Mouse (Mus musculus): ENCODE measurements around the gene Ptpre. TPM values are rescaled to one million over a fixed set of nuclear protein-coding genes. Genes with fewer than 3 reads are reported as not detected.

Gene Ptpre
- polyA plus RNA-seq, 1 experiment from 2014 or later: 1.7 TPM

GRCm38 (mm10) chr7:135646976-135647375 lies 109.7 kb downstream of the Ptpre start:
- WGBS (ENCODE audit: insufficient replicate concordance): 72% methylated on average over 6 of the region's 6 CpGs
- no peak overlapping the region for H3K4me2 ChIP-seq
- H3K4me3 ChIP-seq (ENCODE audit: low read depth, low read length): no peak overlapping the region
- H3K4me1 ChIP-seq (ENCODE audit: control insufficient read depth, insufficient read depth, low read length): no peaks in the 10 kb centered on the region
- ATAC-seq (replicated peaks; ENCODE audit: insufficient number of reproducible peaks, low FRiP score, low TSS enrichment): no peak
- H3K27me3 ChIP-seq (ENCODE audit: control insufficient read depth, insufficient read depth, low read length): no peaks in the 10 kb centered on the region
- H3K9me3 ChIP-seq (replicated peaks; ENCODE audit: control insufficient read depth, low read length): no peaks in the 10 kb centered on the region
- H3K27ac ChIP-seq (ENCODE audit: low read depth, low read length): no peak overlapping the region
- no peaks in the 10 kb centered on the region for H3K36me3 ChIP-seq (ENCODE audit: control insufficient read depth, insufficient read depth, low read length)
- no peak overlapping the region for H3K9ac ChIP-seq (ENCODE audit: low read depth, low read length)

GRCm38 (mm10) chr7:135648821-135649220 lies 111.5 kb downstream of the Ptpre start:
- H3K9ac ChIP-seq (ENCODE audit: low read depth, low read length): no peak overlapping the region
- no peak overlapping the region for H3K4me3 ChIP-seq (ENCODE audit: low read depth, low read length)
- no peaks in the 10 kb centered on the region for H3K9me3 ChIP-seq (replicated peaks; ENCODE audit: control insufficient read depth, low read length)
- no peaks in the 10 kb centered on the region; the same call in 1 of the 2 replicates for H3K27me3 ChIP-seq (ENCODE audit: control insufficient read depth, insufficient read depth, low read length)
- no peaks in the 10 kb centered on the region for H3K4me1 ChIP-seq (ENCODE audit: control insufficient read depth, insufficient read depth, low read length)
- H3K27ac ChIP-seq (ENCODE audit: low read depth, low read length): no peak overlapping the region
- no peak overlapping the region for H3K4me2 ChIP-seq
- no peak for ATAC-seq (replicated peaks; ENCODE audit: insufficient number of reproducible peaks, low FRiP score, low TSS enrichment)
- H3K36me3 ChIP-seq (ENCODE audit: control insufficient read depth, insufficient read depth, low read length): no peaks in the 10 kb centered on the region
- WGBS (ENCODE audit: insufficient replicate concordance): 81% methylated on average over 8 of the region's 8 CpGs

DNA sequence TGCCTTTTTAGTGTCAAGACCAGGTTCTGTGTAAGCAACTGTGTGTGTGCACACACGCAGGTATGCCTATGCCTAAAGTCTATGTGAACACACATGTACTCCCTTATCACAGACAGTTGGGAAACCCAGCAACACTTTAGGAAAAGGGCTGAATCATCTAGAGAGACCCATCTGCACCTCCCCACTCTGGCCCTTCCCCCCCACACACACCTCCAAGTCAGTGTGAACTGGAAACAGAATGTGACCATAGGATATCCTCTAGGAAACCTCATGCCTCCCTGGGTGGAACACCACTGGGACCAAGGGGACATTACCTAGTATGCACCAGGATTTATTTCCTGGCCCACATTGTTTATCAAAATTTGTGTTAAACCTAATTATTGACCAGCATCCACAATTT lies 112.0 kb downstream of the Ptpre start:
- Histone ChIP-seq H3K27me3 (ENCODE audit: control insufficient read depth, insufficient read depth, low read length) (no peaks in the 10 kb centered on the region; the same call in 1 of the 2 replicates), H3K4me2 (no peak overlapping the region)
- 93% methylated on average over 1 of the region's 1 CpGs for WGBS (ENCODE audit: insufficient replicate concordance)

DNA sequence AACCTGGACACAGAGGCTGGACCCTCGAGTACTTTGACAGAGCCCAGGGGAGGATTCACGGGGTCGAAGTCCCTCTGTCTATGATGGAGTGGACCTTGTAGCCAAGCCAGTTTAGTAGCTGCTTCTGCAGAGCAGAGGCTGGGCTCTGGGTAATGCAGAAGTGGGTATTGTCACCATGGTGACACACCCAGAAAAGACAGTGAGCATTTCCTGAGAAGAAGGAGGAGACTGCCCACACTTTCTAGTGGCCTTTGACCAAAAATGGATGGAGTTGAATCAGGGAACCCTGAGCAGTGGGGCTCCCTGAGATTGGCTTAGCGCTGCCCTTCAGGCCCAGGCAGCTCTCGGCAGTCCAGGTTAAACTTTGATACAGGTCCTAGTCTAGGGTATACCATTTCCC lies 112.8 kb downstream of the Ptpre start:
- WGBS (ENCODE audit: insufficient replicate concordance): 79% methylated on average over 5 of the region's 5 CpGs
- Histone ChIP-seq H3K9me3 (replicated peaks; ENCODE audit: control insufficient read depth, low read length) (no peaks in the 10 kb centered on the region), H3K36me3 (ENCODE audit: control insufficient read depth, insufficient read depth, low read length) (no peaks in the 10 kb centered on the region), H3K9ac (ENCODE audit: low read depth, low read length) (no peak overlapping the region), H3K27ac (ENCODE audit: low read depth, low read length) (no peak overlapping the region), H3K4me2 (no peak overlapping the region), H3K27me3 (ENCODE audit: control insufficient read depth, insufficient read depth, low read length) (no peaks in the 10 kb centered on the region; the same call in 1 of the 2 replicates), H3K4me3 (ENCODE audit: low read depth, low read length) (no peak overlapping the region), H3K4me1 (ENCODE audit: control insufficient read depth, insufficient read depth, low read length) (no peaks in the 10 kb centered on the region)
- no peak for ATAC-seq (replicated peaks; ENCODE audit: insufficient number of reproducible peaks, low FRiP score, low TSS enrichment)

More for the DNA sequence above, 112.0 kb downstream of the Ptpre start:
- Histone ChIP-seq H3K9me3 (replicated peaks; ENCODE audit: control insufficient read depth, low read length) (no peaks in the 10 kb centered on the region), H3K4me3 (ENCODE audit: low read depth, low read length) (no peak overlapping the region), H3K36me3 (ENCODE audit: control insufficient read depth, insufficient read depth, low read length) (no peaks in the 10 kb centered on the region), H3K27ac (ENCODE audit: low read depth, low read length) (no peak overlapping the region), H3K4me1 (ENCODE audit: control insufficient read depth, insufficient read depth, low read length) (no peaks in the 10 kb centered on the region), H3K9ac (ENCODE audit: low read depth, low read length) (no peak overlapping the region)
- no peak for ATAC-seq (replicated peaks; ENCODE audit: insufficient number of reproducible peaks, low FRiP score, low TSS enrichment)

DNA sequence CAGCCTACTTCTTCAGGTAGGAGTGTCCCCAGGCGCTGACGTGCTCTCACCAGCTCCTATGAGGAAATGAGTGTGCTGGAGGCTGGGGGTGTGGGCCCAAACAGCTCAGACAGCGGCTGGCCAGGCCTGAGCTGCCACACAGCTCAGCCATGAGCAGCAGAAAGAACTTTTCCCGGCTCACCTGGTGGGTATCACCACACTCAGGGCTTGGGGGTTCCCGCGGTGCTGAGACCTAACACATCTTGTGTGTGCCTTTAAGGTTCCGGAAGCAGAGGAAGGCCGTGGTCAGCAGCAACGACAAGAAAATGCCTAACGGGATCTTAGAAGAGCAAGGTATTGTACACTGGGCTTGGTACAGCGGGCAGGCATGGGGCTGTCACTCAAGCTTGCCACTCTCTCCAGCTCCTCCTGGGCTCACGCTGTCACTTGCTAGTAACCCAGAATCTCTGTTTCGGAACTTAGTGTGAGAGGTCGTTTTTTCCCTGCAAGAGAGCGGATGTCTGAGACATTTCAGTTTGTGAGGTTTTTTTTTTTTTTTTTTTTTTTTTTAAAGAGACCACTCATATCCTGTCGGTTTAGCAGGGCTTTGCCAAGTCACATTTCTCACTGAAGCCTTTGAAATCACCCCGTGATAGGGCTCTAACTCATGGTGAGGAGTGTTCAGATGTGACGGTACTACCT lies 114.7 kb downstream of the Ptpre start:
- Histone ChIP-seq H3K36me3 (ENCODE audit: control insufficient read depth, insufficient read depth, low read length) (no peaks in the 10 kb centered on the region), H3K4me3 (ENCODE audit: low read depth, low read length) (no peak overlapping the region), H3K4me2 (no peak overlapping the region), H3K27me3 (ENCODE audit: control insufficient read depth, insufficient read depth, low read length) (no peaks in the 10 kb centered on the region; the same call in 1 of the 2 replicates), H3K9me3 (replicated peaks; ENCODE audit: control insufficient read depth, low read length) (no peaks in the 10 kb centered on the region), H3K9ac (ENCODE audit: low read depth, low read length) (no peak overlapping the region), H3K4me1 (ENCODE audit: control insufficient read depth, insufficient read depth, low read length) (no peaks in the 10 kb centered on the region), H3K27ac (ENCODE audit: low read depth, low read length) (no peak overlapping the region)
- WGBS (ENCODE audit: insufficient replicate concordance): 60% methylated on average over 18 of the region's 18 CpGs
- no peak for ATAC-seq (replicated peaks; ENCODE audit: insufficient number of reproducible peaks, low FRiP score, low TSS enrichment)

- Histone ChIP-seq H3K27me3 (ENCODE audit: control insufficient read depth, insufficient read depth, low read length) (no peaks in the 10 kb centered on the region; the same call in 1 of the 2 replicates), H3K4me3 (ENCODE audit: low read depth, low read length) (no peak overlapping the region), H3K4me1 (ENCODE audit: control insufficient read depth, insufficient read depth, low read length) (no peaks in the 10 kb centered on the region), H3K9me3 (replicated peaks; ENCODE audit: control insufficient read depth, low read length) (no peaks in the 10 kb centered on the region), H3K27ac (ENCODE audit: low read depth, low read length) (no peak overlapping the region), H3K36me3 (ENCODE audit: control insufficient read depth, insufficient read depth, low read length) (no peaks in the 10 kb centered on the region), H3K9ac (ENCODE audit: low read depth, low read length) (no peak overlapping the region), H3K4me2 (no peak overlapping the region)
- ATAC-seq (replicated peaks; ENCODE audit: insufficient number of reproducible peaks, low FRiP score, low TSS enrichment): no peak
- 76% methylated on average over 11 of the region's 11 CpGs for WGBS (ENCODE audit: insufficient replicate concordance)
Measured at GRCm38 (mm10) chr7:135652781-135653180, 115.5 kb downstream of the Ptpre start.

DNA sequence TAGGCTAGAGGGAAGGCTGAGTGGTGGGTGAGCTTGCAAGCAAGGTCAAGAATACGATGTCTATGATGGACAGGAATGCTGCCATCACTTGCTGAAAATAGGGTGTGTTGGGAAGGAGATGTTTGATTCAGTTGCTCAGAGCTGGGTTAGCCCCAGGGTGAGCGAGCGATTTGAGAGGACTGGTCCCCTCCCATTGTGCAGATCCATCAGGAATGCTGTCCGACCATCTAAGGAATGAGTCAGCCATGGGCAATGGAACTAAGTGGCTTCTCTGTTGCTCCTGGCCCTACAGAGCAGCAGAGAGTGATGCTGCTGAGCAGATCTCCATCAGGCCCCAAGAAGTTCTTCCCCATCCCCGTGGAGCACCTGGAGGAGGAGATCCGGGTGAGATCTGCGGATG lies 116.3 kb downstream of the Ptpre start:
- no peak overlapping the region for H3K9ac ChIP-seq (ENCODE audit: low read depth, low read length)
- no peaks in the 10 kb centered on the region; the same call in 1 of the 2 replicates for H3K27me3 ChIP-seq (ENCODE audit: control insufficient read depth, insufficient read depth, low read length)
- 75% methylated on average over 7 of the region's 7 CpGs for WGBS (ENCODE audit: insufficient replicate concordance)
- no peak for ATAC-seq (replicated peaks; ENCODE audit: insufficient number of reproducible peaks, low FRiP score, low TSS enrichment)
- H3K9me3 ChIP-seq (replicated peaks; ENCODE audit: control insufficient read depth, low read length): no peaks in the 10 kb centered on the region
- H3K4me2 ChIP-seq: no peak overlapping the region
- no peaks in the 10 kb centered on the region for H3K36me3 ChIP-seq (ENCODE audit: control insufficient read depth, insufficient read depth, low read length)
- H3K27ac ChIP-seq (ENCODE audit: low read depth, low read length): no peak overlapping the region
- H3K4me3 ChIP-seq (ENCODE audit: low read depth, low read length): no peak overlapping the region
- H3K4me1 ChIP-seq (ENCODE audit: control insufficient read depth, insufficient read depth, low read length): no peaks in the 10 kb centered on the region

GRCm38 (mm10) chr7:135654288-135654687 lies 117.0 kb downstream of the Ptpre start:
- H3K4me3 ChIP-seq (ENCODE audit: low read depth, low read length): no peak overlapping the region
- no peak for ATAC-seq (replicated peaks; ENCODE audit: insufficient number of reproducible peaks, low FRiP score, low TSS enrichment)
- no peaks in the 10 kb centered on the region for H3K4me1 ChIP-seq (ENCODE audit: control insufficient read depth, insufficient read depth, low read length)
- 84% methylated on average over 6 of the region's 6 CpGs for WGBS (ENCODE audit: insufficient replicate concordance)
- H3K4me2 ChIP-seq: no peak overlapping the region
- no peaks in the 10 kb centered on the region for H3K36me3 ChIP-seq (ENCODE audit: control insufficient read depth, insufficient read depth, low read length)
- H3K27ac ChIP-seq (ENCODE audit: low read depth, low read length): no peak overlapping the region
- no peaks in the 10 kb centered on the region; the same call in 1 of the 2 replicates for H3K27me3 ChIP-seq (ENCODE audit: control insufficient read depth, insufficient read depth, low read length)
- no peaks in the 10 kb centered on the region for H3K9me3 ChIP-seq (replicated peaks; ENCODE audit: control insufficient read depth, low read length)
- no peak overlapping the region for H3K9ac ChIP-seq (ENCODE audit: low read depth, low read length)

- no peaks in the 10 kb centered on the region for H3K36me3 ChIP-seq (ENCODE audit: control insufficient read depth, insufficient read depth, low read length)
- H3K4me2 ChIP-seq: no peak overlapping the region
- H3K9me3 ChIP-seq (replicated peaks; ENCODE audit: control insufficient read depth, low read length): no peaks in the 10 kb centered on the region
- H3K4me3 ChIP-seq (ENCODE audit: low read depth, low read length): no peak overlapping the region
- no peak for ATAC-seq (replicated peaks; ENCODE audit: insufficient number of reproducible peaks, low FRiP score, low TSS enrichment)
- no peak overlapping the region for H3K9ac ChIP-seq (ENCODE audit: low read depth, low read length)
- no peaks in the 10 kb centered on the region; the same call in 1 of the 2 replicates for H3K27me3 ChIP-seq (ENCODE audit: control insufficient read depth, insufficient read depth, low read length)
- H3K27ac ChIP-seq (ENCODE audit: low read depth, low read length): no peak overlapping the region
- WGBS (ENCODE audit: insufficient replicate concordance): 84% methylated on average over 4 of the region's 4 CpGs
- no peaks in the 10 kb centered on the region for H3K4me1 ChIP-seq (ENCODE audit: control insufficient read depth, insufficient read depth, low read length)
Measured at GRCm38 (mm10) chr7:135655113-135655512, 117.8 kb downstream of the Ptpre start.
